8 mouse cellular contexts compared by ENCODE assay signal in the genomic region with DNA sequence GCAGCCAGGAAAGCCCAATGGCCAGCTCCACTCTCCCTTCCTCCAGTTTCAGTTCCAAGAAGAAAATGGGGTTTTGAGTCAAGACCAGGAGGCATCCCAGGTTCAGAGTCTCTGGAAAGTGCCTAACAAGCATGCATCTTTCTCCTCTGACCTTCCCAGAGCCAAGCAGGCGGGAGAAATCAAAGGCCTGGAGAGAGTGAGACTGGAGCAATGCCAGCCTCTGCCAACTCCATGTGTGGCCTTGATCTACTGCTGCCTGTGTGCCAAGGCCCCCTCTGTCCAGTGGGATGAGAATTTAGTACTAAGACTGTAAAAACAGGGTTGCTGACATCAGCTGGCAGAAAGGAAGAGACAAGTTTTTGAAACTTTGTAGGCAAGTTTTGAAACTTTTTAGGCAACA. TPM values are rescaled to one million over a fixed set of nuclear protein-coding genes. Genes with fewer than 3 reads are reported as not detected.
DNase-seq lines count a peak whose midpoint lies in the region; ATAC-seq and TF ChIP-seq lines count a peak whose summit lies in the region.

No protein-coding gene starts in this region.

- intact Hi-C loops in left cerebral cortex, postnatal 36 days (cut with DNase I), result no loop called here

- H3K4me2 ChIP-seq in hindbrain, embryonic 12.5 days (replicated peaks), result no peak overlapping the region
- H3K4me2 ChIP-seq in liver, embryonic 13.5 days, result peak overlapping the region; percentile 94

- peaks cover 43% of the 10 kb centered on the region for H3K4me1 ChIP-seq in hindbrain, embryonic 12.5 days
- peaks cover 71% of the 10 kb centered on the region for H3K4me1 ChIP-seq in liver, embryonic 13.5 days (replicated peaks)
- H3K4me1 ChIP-seq in testis, adult 2 months (ENCODE audit: control insufficient read depth, insufficient read depth, low read length), result peaks cover 28% of the 10 kb centered on the region

- H3K36me3 ChIP-seq in hindbrain, embryonic 12.5 days, result no peaks in the 10 kb centered on the region
- H3K36me3 ChIP-seq in liver, embryonic 13.5 days, result peaks cover 6% of the 10 kb centered on the region
- no peaks in the 10 kb centered on the region for H3K36me3 ChIP-seq in testis, adult 2 months (ENCODE audit: control insufficient read depth, insufficient read depth, low read length)

- peak; percentile 38 for DNase-seq in cerebellum, adult 11-12 months
- peak; percentile 73 to 79 for DNase-seq in right cerebral cortex, postnatal 10 days (ENCODE audit: low spot score in 2 of 2)
- DNase-seq in right cerebral cortex, adult 18-20 months, result no peak
- DNase-seq in liver, embryonic 13.5 days, result no peak
- DNase-seq in left cerebral cortex, postnatal 36 days (ENCODE audit: low spot score in 2 of 2), result no peak

- no peak for TF ChIP-seq CTCF in testis, adult 2 months (IDR thresholded peaks at IDR 0.05; ENCODE audit: control insufficient read depth, insufficient read depth, insufficient replicate concordance, low read depth, low read length)

- peaks cover 10% of the 10 kb centered on the region for H3K27me3 ChIP-seq in hindbrain, embryonic 12.5 days
- peaks cover 4% of the 10 kb centered on the region for H3K27me3 ChIP-seq in liver, embryonic 13.5 days
- no peaks in the 10 kb centered on the region for H3K27me3 ChIP-seq in testis, adult 2 months (ENCODE audit: control insufficient read depth, insufficient read depth, low read length)

- TF ChIP-seq POLR2A in testis, adult 2 months (IDR thresholded peaks at IDR 0.05; ENCODE audit: control insufficient read depth, low read depth, low read length), result no peak

- no peak for ATAC-seq in cerebellum, adult (ENCODE audit: insufficient number of reproducible peaks, low FRiP score, low TSS enrichment)
- ATAC-seq in hindbrain, embryonic 12.5 days (ENCODE audit: low FRiP score), result no peak
- no peak for ATAC-seq in liver, embryonic 13.5 days (ENCODE audit: low read depth)

- H3K9ac ChIP-seq in hindbrain, embryonic 12.5 days, result peak overlapping the region; percentile 3; the same call in 1 of the 2 replicates
- peak overlapping the region; percentile 95 for H3K9ac ChIP-seq in liver, embryonic 13.5 days

- H3K9me3 ChIP-seq in hindbrain, embryonic 12.5 days (replicated peaks), result no peaks in the 10 kb centered on the region
- H3K9me3 ChIP-seq in liver, embryonic 13.5 days (replicated peaks), result no peaks in the 10 kb centered on the region

- 58% methylated on average over 1 of the region's 1 CpGs for WGBS in hindbrain, embryonic 12.5 days
- WGBS in liver, embryonic 13.5 days (ENCODE audit: insufficient replicate concordance), result 62% methylated on average over 1 of the region's 1 CpGs

- no peak overlapping the region for H3K27ac ChIP-seq in hindbrain, embryonic 12.5 days
- H3K27ac ChIP-seq in liver, embryonic 13.5 days, result peak overlapping the region; percentile 100
- peak overlapping the region; percentile 80 for H3K27ac ChIP-seq in testis, adult 2 months (ENCODE audit: control insufficient read depth, insufficient read depth, low read depth, low read length)

- H3K4me3 ChIP-seq in hindbrain, embryonic 12.5 days, result no peak overlapping the region
- H3K4me3 ChIP-seq in liver, embryonic 13.5 days (replicated peaks), result peak overlapping the region; percentile 87
- 0 out of 2 replicates have a peak overlapping the region, but pooled peaks have one; percentile 1 for H3K4me3 ChIP-seq in testis, adult 2 months (ENCODE audit: control insufficient read depth, low read depth, low read length)

RNA-seq across cellular contexts. Expression of gene Tst, which starts 1.8 kb away (rescaled TPM):
- polyA plus RNA-seq in hindbrain, embryonic 12.5 days (2016; fragmentation: Nextera tagmentation; extraction: Ambion mirVana), result 7.0 and 9.3 TPM in 2 replicates
- 105 and 109 TPM in 2 replicates for polyA plus RNA-seq in liver, embryonic 13.5 days (2015; fragmentation: Nextera tagmentation; extraction: Ambion mirVana)
- polyA plus RNA-seq in testis, adult 2 months (2012; rRNA removed), result 29.8 and 38.6 TPM in 2 replicates
- 10 to 100 TPM; 28.1 to 36.3 TPM for total RNA-seq in left cerebral cortex, postnatal 36 days (2021)

RNA-seq across cellular contexts. Expression of gene Mpst, which starts 2.3 kb away (rescaled TPM):
- 1.7 and 1.8 TPM in 2 replicates for polyA plus RNA-seq in hindbrain, embryonic 12.5 days (2016; fragmentation: Nextera tagmentation; extraction: Ambion mirVana)
- polyA plus RNA-seq in liver, embryonic 13.5 days (2015; fragmentation: Nextera tagmentation; extraction: Ambion mirVana), result 3.8 and 4.2 TPM in 2 replicates
- polyA plus RNA-seq in testis, adult 2 months (2012; rRNA removed), result 5.1 and 6.4 TPM in 2 replicates
- total RNA-seq in left cerebral cortex, postnatal 36 days (2021), result 10 to 100 TPM; 32.9 to 37.0 TPM

RNA-seq across cellular contexts. Expression of gene Tex33, which starts 8.2 kb away (rescaled TPM):
- not detected in 2 replicates for polyA plus RNA-seq in hindbrain, embryonic 12.5 days (2016; fragmentation: Nextera tagmentation; extraction: Ambion mirVana)
- polyA plus RNA-seq in liver, embryonic 13.5 days (2015; fragmentation: Nextera tagmentation; extraction: Ambion mirVana), result not detected in 2 replicates
- 1,340 and 1,395 TPM in 2 replicates for polyA plus RNA-seq in testis, adult 2 months (2012; rRNA removed)
- total RNA-seq in left cerebral cortex, postnatal 36 days (2021), result not detected

RNA-seq across cellular contexts. Expression of gene Kctd17, which starts 24.5 kb away (rescaled TPM):
- 79.8 and 85.2 TPM in 2 replicates for polyA plus RNA-seq in hindbrain, embryonic 12.5 days (2016; fragmentation: Nextera tagmentation; extraction: Ambion mirVana)
- polyA plus RNA-seq in liver, embryonic 13.5 days (2015; fragmentation: Nextera tagmentation; extraction: Ambion mirVana), result 4.7 and 5.1 TPM in 2 replicates
- 12.2 and 12.3 TPM in 2 replicates for polyA plus RNA-seq in testis, adult 2 months (2012; rRNA removed)
- total RNA-seq in left cerebral cortex, postnatal 36 days (2021), result 100 to 1,000 TPM; 349 TPM

Comparison
In these comparisons a context has a peak if more than half of its experiments do, and no peak if none do; other contexts are left out.
1. DNase-seq: peak in cerebellum, adult 11-12 months (single experiment) and right cerebral cortex, postnatal 10 days (2 of 2); none in right cerebral cortex, adult 18-20 months (single experiment), liver, embryonic 13.5 days (single experiment) and left cerebral cortex, postnatal 36 days (0 of 2).
2. RNA of gene Tex33, which starts 8.2 kb away (polyA plus RNA-seq): 1,340 to 1,395 TPM in testis, adult 2 months; not detected in hindbrain, embryonic 12.5 days and not detected in liver, embryonic 13.5 days; every median in the first group is over 1,000 times any median in the second.